Mouse (Mus musculus) liver, embryonic 12.5 days (tissue): ENCODE data around the gene Calm5. TPM values are rescaled to one million over a fixed set of nuclear protein-coding genes. Genes with fewer than 3 reads are reported as not detected.
"Not testable (repeated sequence)": the region's sequence is repeated elsewhere in the genome, so short reads cannot be mapped to it uniquely, and the experiment has no call there.

Experiments
- ATAC-seq: fragments of 200-750 bp; cut with Nextera tagmentation; 2 replicates; pipeline ENCODE4 v1.8.0; 2017; ENCODE audit warnings: moderate number of reproducible peaks, mild to moderate bottlenecking, moderate library complexity
- H3K27ac ChIP-seq: fragments of 300-500 bp; sonication (generic); 2 replicates; pipeline ENCODE4 v1.5.1; 2016; ENCODE audit warnings: mild to moderate bottlenecking
- H3K27me3 ChIP-seq: fragments of 300-500 bp; sonication (generic); replicated peaks from 2 replicates; pipeline ENCODE4 v1.6.1; 2016; ENCODE audit warnings: mild to moderate bottlenecking, moderate library complexity
- H3K36me3 ChIP-seq: fragments of 300-500 bp; sonication (generic); 2 replicates; pipeline ENCODE4 v1.6.1; 2016; ENCODE audit warnings: mild to moderate bottlenecking, moderate library complexity
- H3K4me1 ChIP-seq: fragments of 300-500 bp; sonication (generic); 2 replicates; pipeline ENCODE4 v1.6.1; 2016
- H3K4me2 ChIP-seq: fragments of 300-500 bp; sonication (generic); 2 replicates; pipeline ENCODE4 v1.6.1; 2016; ENCODE audit warnings: mild to moderate bottlenecking, moderate library complexity
- H3K4me3 ChIP-seq: fragments of 300-500 bp; sonication (generic); 2 replicates; pipeline ENCODE4 v1.5.1; 2016; ENCODE audit warnings: mild to moderate bottlenecking, moderate library complexity
- H3K9ac ChIP-seq: fragments of 300-500 bp; sonication (generic); 2 replicates; pipeline ENCODE4 v1.6.1; 2016; ENCODE audit warnings: mild to moderate bottlenecking, moderate library complexity
- H3K9me3 ChIP-seq: fragments of 300-500 bp; sonication (generic); replicated peaks from 2 replicates; pipeline ENCODE4 v1.6.1; 2016; ENCODE audit warnings: mild to moderate bottlenecking, moderate library complexity
- WGBS: fragments of 180-500 bp; shearing (Covaris S2); methylation state at CpG from one replicate; pipeline ENCODE4 v1.1.7; 2016; ENCODE audit not compliant: insufficient replicate concordance; 5-methylcytosine and 5-hydroxymethylcytosine counted together
- polyA plus RNA-seq: library from polyadenylated mRNA; unstranded; fragments of >200 nt; fragmentation: Nextera tagmentation; extraction: Ambion mirVana; gene quantifications from 2 replicates; pipeline ENCODE4 v1.2.1, GENCODE M21; 2016

The Calm5 gene
- polyA plus RNA-seq, 1 experiment from 2014 or later: not detected

- not testable (repeated sequence) for H3K4me1 ChIP-seq, H3K36me3 ChIP-seq, H3K27ac ChIP-seq, H3K4me2 ChIP-seq, H3K4me3 ChIP-seq, H3K9ac ChIP-seq, H3K27me3 ChIP-seq, H3K9me3 ChIP-seq
- peak; percentile 68 for ATAC-seq
Observed at GRCm38 (mm10) chr13:3833644-3834043, 20.3 kb upstream of the Calm5 start.

GRCm38 (mm10) chr13:3837312-3837807 lies 16.6 kb upstream of the Calm5 start, which contains the start of gene Calm4:
Gene Calm4 (plus strand): TSS chr13:3837757.
- not testable (repeated sequence) for H3K4me3 ChIP-seq, H3K4me1 ChIP-seq, H3K36me3 ChIP-seq, H3K9me3 ChIP-seq, ATAC-seq, H3K9ac ChIP-seq, H3K27ac ChIP-seq, H3K4me2 ChIP-seq, H3K27me3 ChIP-seq

GRCm38 (mm10) chr13:3840662-3841061 lies 13.3 kb upstream of the Calm5 start:
- H3K27ac ChIP-seq, H3K4me2 ChIP-seq, H3K36me3 ChIP-seq, H3K4me3 ChIP-seq, H3K4me1 ChIP-seq, H3K9ac ChIP-seq, H3K27me3 ChIP-seq, H3K9me3 ChIP-seq: not testable (repeated sequence)
- ATAC-seq: peak; percentile 60

GRCm38 (mm10) chr13:3850330-3850729 lies 3.6 kb upstream of the Calm5 start:
- WGBS: 70% methylated on average over 1 of the region's 1 CpGs
- Histone ChIP-seq H3K4me1 (no peaks in the 10 kb centered on the region), H3K4me3 (no peak overlapping the region), H3K36me3 (no peaks in the 10 kb centered on the region), H3K27ac (no peak overlapping the region), H3K4me2 (no peak overlapping the region), H3K9me3 (no peaks in the 10 kb centered on the region), H3K27me3 (no peaks in the 10 kb centered on the region; the same call in 1 of the 2 replicates), H3K9ac (no peak overlapping the region)
- ATAC-seq: no peak

- H3K9ac ChIP-seq: no peak overlapping the region
- WGBS: 55% methylated on average over 2 of the region's 2 CpGs
- ATAC-seq: no peak
- H3K4me1 ChIP-seq: peaks cover 6% of the 10 kb centered on the region; the same call in 1 of the 2 replicates
- no peaks in the 10 kb centered on the region; the same call in 1 of the 2 replicates for H3K27me3 ChIP-seq
- H3K4me2 ChIP-seq: no peak overlapping the region
- no peaks in the 10 kb centered on the region for H3K9me3 ChIP-seq
- no peak overlapping the region for H3K27ac ChIP-seq
- H3K36me3 ChIP-seq: no peaks in the 10 kb centered on the region
- no peak overlapping the region for H3K4me3 ChIP-seq
Observed at GRCm38 (mm10) chr13:3854856-3855255, 883 bp downstream of the Calm5 start.

- WGBS: 43% methylated on average over 1 of the region's 1 CpGs
- Histone ChIP-seq H3K4me2 (no peak overlapping the region), H3K27ac (no peak overlapping the region), H3K9ac (no peak overlapping the region), H3K27me3 (no peaks in the 10 kb centered on the region), H3K4me3 (no peak overlapping the region), H3K36me3 (no peaks in the 10 kb centered on the region), H3K4me1 (peaks cover 14% of the 10 kb centered on the region), H3K9me3 (no peaks in the 10 kb centered on the region)
- ATAC-seq: no peak
Observed at GRCm38 (mm10) chr13:3856252-3856651, 2.3 kb downstream of the Calm5 start.

- H3K27me3 ChIP-seq: no peaks in the 10 kb centered on the region
- no peaks in the 10 kb centered on the region for H3K36me3 ChIP-seq
- no peak overlapping the region for H3K4me3 ChIP-seq
- H3K27ac ChIP-seq: peak overlapping the region; percentile 69
- peak; percentile 79 for ATAC-seq
- peak overlapping the region; percentile 38 for H3K4me2 ChIP-seq
- H3K9ac ChIP-seq: 0 out of 2 replicates have a peak overlapping the region, but pooled peaks have one; percentile 27
- WGBS: 49% methylated on average over 8 of the region's 8 CpGs
- H3K4me1 ChIP-seq: peaks cover 62% of the 10 kb centered on the region
- H3K9me3 ChIP-seq: no peaks in the 10 kb centered on the region
Observed at GRCm38 (mm10) chr13:3861251-3861650, 7.3 kb downstream of the Calm5 start.

GRCm38 (mm10) chr13:3862325-3862724 lies 8.4 kb downstream of the Calm5 start:
- Histone ChIP-seq H3K27ac (peak overlapping the region; percentile 69), H3K36me3 (no peaks in the 10 kb centered on the region), H3K4me3 (no peak overlapping the region), H3K4me2 (peak overlapping the region; percentile 51; the same call in 1 of the 2 replicates), H3K27me3 (no peaks in the 10 kb centered on the region), H3K9ac (0 out of 2 replicates have a peak overlapping the region, but pooled peaks have one; percentile 27), H3K4me1 (peaks cover 67% of the 10 kb centered on the region), H3K9me3 (no peaks in the 10 kb centered on the region)
- WGBS: 75% methylated on average over 3 of the region's 3 CpGs
- ATAC-seq: no peak

- peak overlapping the region; percentile 51 for H3K4me2 ChIP-seq
- no peaks in the 10 kb centered on the region for H3K36me3 ChIP-seq
- peaks cover 75% of the 10 kb centered on the region for H3K4me1 ChIP-seq
- no peaks in the 10 kb centered on the region for H3K27me3 ChIP-seq
- peak overlapping the region; percentile 56 for H3K27ac ChIP-seq
- WGBS: 58% methylated on average over 10 of the region's 10 CpGs
- H3K9me3 ChIP-seq: no peaks in the 10 kb centered on the region
- peak; percentile 69 for ATAC-seq
- H3K4me3 ChIP-seq: no peak overlapping the region
- 0 out of 2 replicates have a peak overlapping the region, but pooled peaks have one; percentile 23 for H3K9ac ChIP-seq
Observed at GRCm38 (mm10) chr13:3862922-3863580, 9.1 kb downstream of the Calm5 start.

- peak overlapping the region; percentile 62 for H3K9ac ChIP-seq
- peak overlapping the region; percentile 98 for H3K27ac ChIP-seq
- peak overlapping the region; percentile 29; the same call in 1 of the 2 replicates for H3K4me3 ChIP-seq
- H3K9me3 ChIP-seq: no peaks in the 10 kb centered on the region
- H3K27me3 ChIP-seq: no peaks in the 10 kb centered on the region
- no peaks in the 10 kb centered on the region for H3K36me3 ChIP-seq
- peaks cover 97% of the 10 kb centered on the region for H3K4me1 ChIP-seq
- peak; percentile 9 for ATAC-seq
- H3K4me2 ChIP-seq: peak overlapping the region; percentile 68
- WGBS: 52% methylated on average over 14 of the region's 14 CpGs
Observed at GRCm38 (mm10) chr13:3865648-3866354, 11.8 kb downstream of the Calm5 start.

- no peaks in the 10 kb centered on the region for H3K36me3 ChIP-seq
- no peaks in the 10 kb centered on the region for H3K9me3 ChIP-seq
- peak overlapping the region; percentile 68 for H3K4me2 ChIP-seq
- WGBS: 25% methylated on average over 8 of the region's 8 CpGs
- peak overlapping the region; percentile 29 for H3K4me3 ChIP-seq
- peaks cover 95% of the 10 kb centered on the region for H3K4me1 ChIP-seq
- peak; percentile 64 for ATAC-seq
- H3K9ac ChIP-seq: peak overlapping the region; percentile 62
- peak overlapping the region; percentile 98 for H3K27ac ChIP-seq
- no peaks in the 10 kb centered on the region for H3K27me3 ChIP-seq
Observed at GRCm38 (mm10) chr13:3866355-3867052, 12.5 kb downstream of the Calm5 start.

GRCm38 (mm10) chr13:3867158-3867557 lies 13.2 kb downstream of the Calm5 start:
- Histone ChIP-seq H3K9ac (peak overlapping the region; percentile 51), H3K4me2 (peak overlapping the region; percentile 68), H3K27me3 (no peaks in the 10 kb centered on the region), H3K9me3 (no peaks in the 10 kb centered on the region), H3K27ac (peak overlapping the region; percentile 98), H3K36me3 (no peaks in the 10 kb centered on the region), H3K4me1 (peaks cover 95% of the 10 kb centered on the region), H3K4me3 (peak overlapping the region; percentile 29)
- ATAC-seq: peak; percentile 92
- 26% methylated on average over 6 of the region's 6 CpGs for WGBS
